Mouse (Mus musculus): ENCODE data around the gene Ift140.

The Ift140 gene

DNA sequence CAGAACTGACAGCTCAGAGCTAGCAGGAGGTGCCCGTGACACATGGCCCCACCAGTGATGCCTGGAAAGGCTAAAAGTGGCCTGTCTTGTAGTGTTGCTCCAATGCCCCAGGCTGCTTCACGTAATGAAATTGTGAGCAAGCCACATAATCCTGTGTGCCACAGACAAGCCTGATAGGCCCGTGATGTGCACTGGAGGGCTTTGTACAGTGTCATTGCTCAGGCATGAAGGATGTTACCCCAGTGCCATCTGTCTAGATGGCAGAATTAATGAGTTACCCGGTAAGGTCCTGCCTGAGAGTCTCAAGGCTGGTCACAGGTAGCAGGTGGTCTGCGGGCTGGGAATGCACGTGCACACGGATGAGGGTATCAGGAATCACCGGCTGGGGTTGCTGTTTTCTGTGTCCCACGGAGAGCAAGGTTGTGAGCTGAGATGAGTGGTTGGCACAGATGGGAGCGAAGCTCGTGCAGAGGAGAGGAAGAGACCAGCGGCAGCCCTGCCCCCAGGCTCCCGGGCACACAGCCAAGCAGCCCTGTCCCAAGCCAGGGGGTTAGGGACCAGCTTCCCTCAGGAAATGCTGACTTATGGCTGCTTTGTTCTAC lies 62.0 kb downstream of the Ift140 start:
- DNase-seq, result peak; percentile 86 to 89

DNA sequence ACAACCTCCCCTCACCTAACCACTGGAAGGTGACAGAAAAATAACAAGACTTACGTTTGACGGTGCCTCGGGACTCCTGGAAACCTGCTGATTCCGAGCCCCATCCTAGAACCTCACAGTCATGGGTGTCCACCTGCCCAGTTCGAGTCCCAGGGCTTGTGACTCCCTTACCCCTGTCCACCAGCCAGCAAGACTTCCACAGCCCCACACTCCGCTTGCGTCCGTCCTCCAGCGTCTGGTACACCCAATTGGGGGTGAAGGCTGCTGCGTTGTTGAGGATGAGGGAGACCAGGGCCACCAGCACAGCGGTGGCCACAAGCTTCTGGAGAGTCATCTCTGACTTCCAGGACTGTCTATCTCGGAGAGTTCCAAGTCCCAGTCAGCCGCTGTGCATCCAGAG lies 64.3 kb downstream of the Ift140 start:
- DNase-seq, result peak in 1 of 2 experiments; percentile 17

DNA sequence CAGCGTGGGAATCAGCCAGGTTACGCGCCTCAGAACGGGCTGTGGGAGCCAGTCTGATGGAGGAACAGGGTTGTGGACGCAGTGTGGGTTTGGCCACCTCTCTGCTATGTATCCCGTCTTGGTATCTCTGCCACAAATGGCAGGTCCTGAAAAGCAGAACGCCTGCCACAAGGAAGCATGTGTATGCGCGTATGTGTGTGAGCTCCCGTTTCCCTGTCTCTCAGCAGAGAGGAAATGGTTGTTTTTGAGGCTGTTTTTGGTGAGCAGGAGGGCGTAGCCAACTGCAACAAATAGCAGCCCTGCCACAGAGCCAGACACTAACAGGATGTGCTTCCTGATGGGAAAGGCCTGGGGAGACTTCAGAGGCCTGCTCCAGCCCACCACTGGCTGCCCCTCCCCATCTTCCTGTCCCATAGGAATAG lies 65.1 kb downstream of the Ift140 start:
- peak; percentile 67 to 79 for DNase-seq

DNA sequence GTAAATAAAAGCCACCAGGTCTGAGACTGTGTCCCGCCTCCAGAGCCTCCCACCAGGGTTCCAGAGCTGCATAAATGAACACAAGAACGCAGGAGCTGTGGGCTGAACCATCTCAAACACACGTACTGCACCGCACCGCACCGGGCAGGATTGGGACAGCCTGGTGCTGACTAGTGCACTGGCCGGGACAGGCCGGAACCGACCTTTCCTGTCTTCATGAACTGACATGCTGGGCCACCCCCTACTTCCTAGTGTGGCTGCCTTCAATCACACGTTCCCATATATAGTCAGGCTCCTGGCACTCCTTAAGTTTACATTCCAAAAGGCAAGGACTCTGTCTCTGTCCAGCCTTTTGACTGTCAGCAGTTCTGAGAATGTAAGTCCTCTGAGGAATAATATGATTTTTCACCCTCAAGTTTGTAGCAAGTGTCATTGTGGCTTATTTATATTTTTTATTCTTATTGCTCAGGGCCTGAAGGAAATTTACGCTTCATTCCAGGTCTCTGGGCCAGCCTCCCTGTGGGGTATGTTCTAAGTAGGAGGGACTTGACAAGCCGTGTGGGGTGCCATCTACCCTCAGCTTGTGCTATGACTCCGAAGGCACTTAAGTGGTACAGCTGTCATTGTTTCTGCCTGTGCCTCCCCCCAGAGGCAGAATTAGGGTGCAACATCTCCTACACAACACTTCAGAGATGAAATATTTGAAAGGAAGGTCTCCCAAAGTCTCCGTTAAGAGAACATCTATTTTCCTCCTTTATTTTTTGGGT lies 66.4 kb downstream of the Ift140 start:
- DNase-seq, result peak; percentile 54 to 70

DNA sequence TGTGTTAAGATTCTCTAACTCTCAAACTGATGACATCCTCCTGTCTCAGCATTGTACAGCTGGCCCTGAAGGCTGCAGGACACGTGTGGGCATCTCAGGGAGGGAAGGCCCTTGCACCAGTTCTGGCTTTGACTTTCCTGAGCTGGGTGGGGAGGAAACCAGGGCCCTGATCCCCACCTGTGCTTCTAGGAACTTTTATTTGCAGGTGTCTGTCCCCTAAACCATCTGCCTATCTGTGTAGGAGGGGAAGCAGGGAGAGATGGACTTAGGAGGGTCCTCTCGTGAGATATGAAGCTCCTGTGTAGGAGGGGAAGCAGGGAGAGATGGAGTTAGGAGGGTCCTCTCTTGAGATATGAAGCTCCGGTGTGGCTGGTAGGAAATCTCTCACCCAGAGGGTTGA lies 67.0 kb downstream of the Ift140 start:
- no peak for DNase-seq

DNA sequence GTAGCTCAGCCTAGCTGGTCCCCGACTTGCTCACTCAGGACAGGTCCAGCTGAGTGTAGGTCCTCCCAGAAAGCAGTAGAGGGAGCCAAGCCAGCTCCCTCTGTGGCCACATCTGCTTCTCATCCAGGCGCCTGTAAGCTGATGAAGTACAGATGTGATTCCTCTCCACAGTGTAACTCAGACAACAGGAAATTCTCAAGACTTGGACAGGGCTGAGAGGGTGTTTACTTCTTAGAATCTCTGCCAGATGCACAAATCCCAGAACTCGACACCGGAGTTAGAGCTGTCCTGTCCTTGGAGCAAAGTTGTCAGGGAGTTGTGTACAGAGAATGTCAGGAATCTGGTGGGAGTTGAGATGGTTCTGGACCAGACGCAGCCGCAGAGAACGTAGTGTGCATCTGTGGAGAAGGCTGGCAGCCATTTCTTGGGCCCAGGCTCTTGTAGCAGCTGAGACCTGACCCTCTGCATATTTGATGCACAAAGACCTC lies 67.6 kb downstream of the Ift140 start, which contains the start of gene Tmem204:
TSS of gene Tmem204 (minus strand) at position 148 of the 488 bp plus-strand sequence.
- peak; percentile 78 to 85 for DNase-seq

DNA sequence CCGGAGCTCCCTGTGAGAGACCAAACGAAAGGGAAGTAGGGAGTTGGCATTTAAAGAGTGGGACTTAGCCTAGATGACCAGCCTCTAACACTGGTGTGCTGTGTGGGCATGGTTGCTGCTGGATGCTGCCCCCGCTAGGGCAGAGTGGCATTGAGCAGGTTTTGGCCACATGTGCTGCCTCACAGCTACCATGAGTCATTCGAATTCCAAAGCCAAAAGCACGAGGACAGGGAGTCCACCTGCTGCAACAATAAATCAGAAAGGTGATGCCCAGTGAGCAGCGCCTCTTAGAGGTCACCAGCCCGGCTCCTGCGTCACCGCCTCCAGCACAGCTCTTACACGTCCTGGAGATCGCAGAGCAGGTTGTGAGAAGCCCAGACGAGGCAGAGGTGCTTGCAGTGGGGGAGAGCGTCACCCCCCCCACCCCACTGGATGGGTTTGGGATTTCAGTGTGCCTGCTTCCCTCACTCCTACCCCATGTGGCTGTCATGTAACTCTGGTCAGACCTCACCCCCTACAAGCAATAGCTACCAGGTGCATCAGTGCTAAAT lies 69.0 kb downstream of the Ift140 start:
- DNase-seq, result peak; percentile 11 to 33

DNA sequence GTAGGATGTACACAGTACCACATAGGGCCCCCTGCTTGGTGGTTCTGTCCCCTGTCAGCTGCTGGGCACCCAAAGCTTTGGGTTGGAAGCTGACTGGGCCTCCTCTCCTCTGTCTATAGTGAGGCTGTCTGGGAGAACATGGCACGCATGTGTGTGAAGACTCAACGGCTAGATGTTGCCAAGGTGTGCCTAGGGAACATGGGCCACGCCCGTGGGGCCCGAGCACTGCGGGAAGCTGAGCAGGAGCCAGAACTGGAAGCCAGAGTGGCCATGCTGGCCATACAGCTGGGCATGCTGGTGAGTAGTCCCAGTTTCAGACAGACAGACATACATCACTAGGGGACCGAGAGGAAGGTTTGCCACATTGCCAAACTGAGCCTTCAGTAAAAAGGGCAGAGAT lies 70.8 kb downstream of the Ift140 start:
- DNase-seq, result no peak

DNA sequence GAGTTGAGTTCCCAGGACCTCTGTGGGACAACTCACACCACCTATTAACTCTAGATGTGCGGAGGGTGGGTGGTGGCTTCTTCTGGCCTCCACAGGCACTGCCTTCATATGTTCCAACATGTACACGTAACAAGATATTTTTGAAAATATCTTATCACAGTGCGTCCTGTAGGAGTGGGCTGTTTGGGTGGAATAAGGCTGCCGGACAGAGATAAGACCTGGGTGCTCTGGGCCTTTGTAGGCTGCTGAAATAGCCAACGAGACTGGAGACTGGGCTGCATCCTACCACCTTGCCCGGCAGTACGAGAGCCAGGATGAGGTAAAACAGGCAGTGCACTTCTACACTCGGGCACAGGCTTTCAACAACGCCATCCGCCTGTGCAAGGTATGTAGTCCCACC lies 73.3 kb downstream of the Ift140 start:
- no peak for DNase-seq

DNA sequence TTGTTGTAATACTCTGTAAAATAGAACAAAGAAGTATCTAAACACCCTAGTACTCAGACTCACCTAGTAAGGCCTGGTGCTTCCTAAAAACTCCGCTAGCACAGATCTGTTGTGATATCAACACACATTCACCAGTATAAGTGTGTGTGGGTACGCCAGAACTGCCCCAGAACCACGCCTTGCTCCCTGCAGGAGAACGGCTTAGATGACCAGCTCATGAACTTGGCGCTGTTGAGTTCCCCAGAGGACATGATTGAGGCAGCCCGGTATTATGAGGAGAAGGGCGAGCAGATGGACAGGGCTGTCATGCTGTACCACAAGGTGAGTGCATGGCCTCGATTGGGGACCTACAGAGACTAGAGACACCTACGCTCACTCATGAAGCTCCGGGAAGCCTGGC lies 74.6 kb downstream of the Ift140 start:
- DNase-seq, result no peak

DNA sequence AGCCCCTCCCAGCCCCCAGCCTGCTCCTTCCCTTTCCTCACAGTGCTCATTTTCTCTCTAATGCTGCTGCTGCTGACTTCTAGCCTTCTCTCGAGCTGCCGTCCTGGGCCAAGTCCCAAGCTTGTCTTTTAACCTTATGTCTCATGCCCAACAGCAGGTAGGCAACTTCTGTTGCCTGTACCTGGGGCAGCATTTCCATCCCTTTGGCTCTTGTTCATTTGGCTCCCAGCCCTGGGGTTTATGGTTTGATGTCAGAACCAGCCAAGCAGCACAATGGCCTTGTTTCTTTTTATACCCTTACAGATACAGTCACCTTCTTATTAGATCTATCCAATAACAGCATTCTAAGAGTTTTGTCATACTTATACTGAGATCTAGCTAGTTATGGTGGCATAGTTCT lies 80.3 kb downstream of the Ift140 start:
- no peak for DNase-seq

DNA sequence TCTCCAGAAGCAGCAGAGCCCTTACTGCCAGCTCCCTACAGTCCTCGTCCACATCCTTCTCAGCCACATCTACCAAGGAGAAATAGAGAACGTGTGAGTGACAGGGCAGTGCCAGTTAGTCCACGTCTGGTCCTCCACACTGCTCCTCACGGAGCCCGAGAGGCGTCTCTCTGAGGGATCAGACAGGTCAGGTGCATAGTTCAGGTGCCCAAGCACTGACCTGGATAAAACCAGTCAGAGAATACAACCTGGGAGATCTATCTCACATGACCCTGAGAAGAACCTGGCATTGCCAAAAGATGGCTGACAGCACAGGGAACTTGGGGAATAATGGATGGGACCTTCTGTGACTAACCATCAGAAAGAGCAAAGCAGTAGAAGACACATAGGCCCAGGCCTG lies 84.2 kb downstream of the Ift140 start:
- no peak for DNase-seq

DNA sequence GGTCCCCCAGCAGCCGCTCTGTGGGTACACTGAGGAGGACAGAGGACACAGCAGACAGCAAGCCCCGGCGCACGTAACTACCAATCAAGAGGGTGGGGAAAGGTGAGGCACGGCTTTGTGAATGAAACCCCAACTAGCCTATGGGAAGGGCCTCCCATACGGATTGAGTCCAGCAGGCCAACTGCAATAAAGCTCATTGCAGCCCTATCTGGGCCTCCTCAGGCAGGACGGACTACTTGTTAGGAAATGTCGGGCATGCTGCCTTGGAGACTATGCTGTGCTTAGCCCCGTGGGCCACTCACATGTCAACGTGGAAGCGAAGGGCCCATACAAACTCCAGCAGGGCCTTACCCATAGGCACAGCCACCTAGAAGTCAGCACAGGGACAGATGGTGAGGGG lies 85.5 kb downstream of the Ift140 start:
- no peak for DNase-seq

DNA sequence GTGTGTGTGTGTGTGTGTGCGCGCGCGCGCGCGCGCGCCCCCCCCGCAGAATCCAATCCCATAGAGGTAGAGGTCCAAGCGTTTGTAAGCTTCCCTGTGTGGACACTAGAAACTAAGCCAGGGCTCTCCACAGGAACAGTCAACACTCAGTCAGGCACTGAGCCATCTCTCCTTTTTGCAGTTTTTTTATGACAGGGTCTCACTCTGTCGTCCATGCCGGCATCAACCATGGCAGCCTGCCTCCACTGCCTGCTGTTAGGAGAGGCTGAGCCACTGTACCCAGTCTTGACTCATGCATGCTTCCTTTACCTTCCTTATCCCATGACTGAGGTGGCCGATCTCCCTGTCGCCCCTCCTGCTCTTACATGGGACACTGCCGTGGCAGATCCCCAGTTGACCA lies 91.9 kb downstream of the Ift140 start:
- no peak for DNase-seq

DNA sequence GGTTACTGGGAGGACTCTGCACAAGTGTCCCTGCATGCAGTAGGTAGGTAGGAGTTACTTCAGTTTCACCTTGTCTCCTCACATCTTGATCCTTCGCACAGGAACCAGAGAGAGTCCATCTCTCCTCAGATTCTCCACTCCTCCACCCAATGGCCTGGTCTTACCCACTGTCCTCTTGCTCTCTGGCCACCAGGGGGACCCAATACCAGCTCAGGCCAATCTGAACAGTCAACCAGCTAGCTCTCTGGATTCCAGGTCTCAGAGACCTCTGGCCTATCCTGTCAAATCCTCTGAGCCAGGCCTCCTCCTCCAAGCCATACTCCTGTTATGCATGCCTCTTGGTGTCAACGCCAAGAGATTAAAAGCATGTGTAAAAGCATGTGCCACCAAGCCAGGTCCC lies 93.7 kb downstream of the Ift140 start:
- peak; percentile 62 to 71 for DNase-seq

DNA sequence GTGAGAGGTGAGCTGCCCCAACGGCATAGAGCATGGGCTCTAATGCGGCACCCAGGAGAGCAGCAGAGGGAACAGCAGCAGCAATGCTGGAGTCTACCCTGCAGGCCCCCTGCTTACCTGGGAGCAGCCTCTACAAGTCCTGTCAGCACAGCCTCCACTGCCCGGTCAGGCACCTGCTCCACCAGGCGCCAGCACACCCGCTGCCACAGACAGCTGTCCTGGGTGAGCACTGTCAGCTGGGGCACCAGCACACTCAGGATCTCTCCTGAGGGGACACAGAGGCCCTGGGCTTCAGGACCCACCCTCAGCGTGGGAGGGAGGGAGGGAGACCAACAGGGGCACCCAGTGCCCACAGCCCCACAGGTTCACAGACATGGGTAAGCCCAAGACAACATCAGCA lies 94.7 kb downstream of the Ift140 start:
- DNase-seq, result no peak

DNA sequence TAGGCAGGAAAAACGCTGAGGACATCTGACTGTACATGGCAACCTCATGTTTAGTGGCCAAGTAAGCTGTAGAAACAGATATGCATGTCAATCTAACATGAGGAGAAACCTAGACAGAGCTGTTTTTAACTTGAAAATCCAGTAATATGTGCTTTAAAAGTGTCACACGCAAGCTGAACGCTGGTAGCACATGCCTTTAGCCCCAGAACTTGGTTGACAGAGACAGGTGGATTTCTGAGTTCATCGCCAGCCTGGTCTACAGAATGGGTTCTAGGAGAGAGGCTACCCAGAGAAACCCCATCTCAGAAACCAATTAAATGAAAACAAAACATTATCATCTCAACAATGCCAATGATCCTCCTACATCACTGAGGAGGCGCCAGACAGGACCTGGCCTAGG lies 95.3 kb downstream of the Ift140 start:
- DNase-seq, result no peak

DNA sequence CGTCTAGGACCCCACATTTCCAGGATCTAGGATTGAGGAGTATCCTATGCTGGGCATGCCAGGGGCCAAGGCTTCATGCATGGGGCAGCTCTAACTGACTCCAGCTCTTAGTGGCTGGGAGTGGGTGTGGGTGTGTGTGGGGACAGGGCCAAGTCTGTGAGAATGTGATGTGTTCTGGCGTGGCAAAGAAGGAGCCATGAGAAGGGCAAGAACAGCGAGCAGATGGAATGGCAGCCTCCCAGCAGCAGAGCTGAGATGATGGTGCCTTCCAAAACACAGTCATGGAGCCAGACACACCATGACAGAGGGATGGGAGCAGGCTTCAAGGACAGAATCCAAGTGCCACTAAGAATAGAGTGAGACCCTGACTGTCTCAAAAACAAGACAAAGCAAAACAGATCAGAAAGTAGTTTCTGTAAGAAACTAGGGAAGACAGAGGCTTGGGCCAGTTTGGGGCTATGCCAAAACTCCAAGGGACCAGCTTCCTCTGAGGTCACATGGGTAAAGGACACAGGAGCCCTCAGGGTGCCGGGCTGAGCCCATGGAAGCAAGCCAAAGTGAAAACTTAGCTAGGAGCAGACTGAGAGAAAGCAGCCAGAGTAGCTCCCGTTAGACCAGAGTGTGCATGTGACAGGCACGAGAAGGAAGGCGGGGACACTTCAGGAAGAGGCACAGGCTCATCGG lies 96.0 kb downstream of the Ift140 start:
- DNase-seq, result peak; percentile 8 to 12

DNA sequence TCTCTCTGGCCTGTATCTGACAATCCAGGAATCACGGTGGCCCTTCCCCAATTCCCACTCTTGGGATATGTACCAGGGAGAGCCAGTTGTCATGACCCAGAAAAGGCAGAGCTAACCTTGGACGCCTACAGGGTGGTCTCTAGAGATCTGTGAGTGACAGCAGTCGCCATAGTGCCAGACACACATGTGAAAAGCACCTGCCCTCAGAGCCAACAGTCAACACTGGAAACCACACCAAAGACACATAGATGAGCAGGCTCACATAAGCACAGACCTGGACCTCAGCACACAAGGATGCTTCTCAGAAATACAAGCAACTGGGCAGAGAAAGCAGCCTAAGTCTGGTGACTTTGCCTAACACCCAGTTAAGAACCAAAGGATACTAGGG lies 96.5 kb downstream of the Ift140 start:
- DNase-seq, result no peak

DNA sequence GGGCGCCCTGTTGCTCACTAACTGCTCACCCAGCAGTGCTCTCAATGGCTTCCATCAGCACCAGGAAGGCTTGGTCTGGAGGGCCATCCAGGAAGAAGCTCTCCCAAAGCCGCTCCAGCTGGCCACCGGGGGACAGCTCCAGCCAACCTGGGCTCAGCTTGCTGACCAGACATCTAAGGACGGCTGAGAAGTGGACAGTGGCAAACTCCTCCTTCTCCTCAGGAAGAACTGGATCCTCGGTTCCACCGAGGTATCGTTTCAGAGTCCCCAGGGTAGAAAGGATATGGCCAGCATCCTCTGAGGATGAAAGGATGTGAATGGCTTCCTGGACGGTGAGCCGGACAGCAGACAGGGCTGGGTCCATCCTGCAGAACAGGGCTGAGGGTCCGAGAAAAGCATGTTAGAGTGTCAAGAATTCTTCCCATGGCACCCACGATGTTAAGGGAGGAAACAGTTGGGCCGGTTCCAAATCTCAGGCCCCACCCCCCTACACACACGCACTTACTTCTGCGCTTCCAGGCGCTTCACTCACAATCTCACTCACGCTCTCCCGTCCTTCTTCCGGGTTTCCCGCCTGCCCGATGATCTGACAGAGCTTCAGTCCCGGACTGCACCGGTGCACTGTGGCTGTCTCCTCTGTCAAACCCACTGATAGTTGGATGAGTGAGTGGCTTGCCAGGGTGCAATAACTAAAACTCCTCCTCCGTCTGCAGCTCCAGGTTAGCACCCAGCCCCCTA lies 99.2 kb downstream of the Ift140 start:
- DNase-seq, result peak in 1 of 2 experiments; percentile 19

DNA sequence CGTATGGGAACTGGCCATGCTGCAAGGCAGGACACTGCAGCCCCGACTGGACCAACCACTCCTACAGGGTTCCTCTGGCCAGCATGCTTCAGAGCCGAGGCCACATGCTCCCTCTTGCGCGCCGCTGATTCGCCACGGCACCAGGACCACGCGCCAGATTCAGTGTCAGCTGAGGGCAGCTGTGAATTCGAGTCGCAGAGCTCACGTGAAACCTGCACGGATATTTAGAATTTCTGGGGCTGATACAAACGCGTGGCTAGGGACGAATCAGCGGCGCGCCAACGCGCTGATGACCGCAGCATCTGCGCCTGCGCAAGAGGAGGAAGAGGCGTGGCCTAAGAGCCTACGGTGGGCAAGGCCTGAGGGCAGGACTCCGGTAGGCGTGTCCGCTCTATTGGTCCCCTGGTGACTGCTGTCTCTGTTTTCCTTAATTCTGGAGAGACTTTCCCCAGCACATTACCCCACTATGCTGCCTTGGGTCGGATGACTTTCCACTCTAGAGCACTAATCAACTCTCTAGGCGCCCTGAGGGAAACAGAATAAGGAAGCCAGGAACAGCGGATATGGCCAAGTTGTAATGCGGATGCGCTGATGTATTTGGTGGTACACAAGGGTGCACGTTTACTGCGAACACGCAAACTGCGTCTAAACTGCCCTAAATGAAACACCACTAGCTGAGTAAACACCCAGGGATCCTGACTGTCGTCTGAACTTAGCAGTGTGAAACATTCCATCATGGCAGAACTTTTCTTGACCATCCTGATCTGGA lies 100.0 kb downstream of the Ift140 start, which contains the start of gene Telo2:
TSS of gene Telo2 (minus strand) at position 304 of the 769 bp plus-strand sequence.
- DNase-seq, result peak; percentile 97

DNA sequence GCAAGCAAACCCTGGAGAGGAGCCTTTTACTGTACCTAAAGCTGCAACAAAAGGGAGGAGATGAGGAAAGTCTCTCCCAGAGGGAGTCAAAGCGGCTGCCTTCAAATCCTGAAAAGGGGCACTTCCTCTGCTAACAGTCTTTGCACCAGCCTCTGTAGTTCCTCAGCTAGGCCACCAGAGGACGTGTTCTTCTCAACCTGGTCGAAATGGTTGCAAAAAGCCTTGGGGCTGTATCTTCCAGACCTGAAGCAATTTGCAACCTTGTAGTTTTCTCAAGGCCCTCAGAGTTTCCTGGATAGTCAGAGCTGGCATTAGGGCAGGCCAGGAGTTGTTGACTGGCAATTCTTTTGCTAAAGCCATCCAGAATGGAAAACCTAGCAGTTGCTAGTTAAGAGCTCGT lies 101.4 kb downstream of the Ift140 start:
- peak; percentile 14 to 19 for DNase-seq
